Mouse (Mus musculus): ENCODE data around the gene Utp3. TPM values are rescaled to one million over a fixed set of nuclear protein-coding genes. Genes with fewer than 3 reads are reported as not detected.

The Utp3 gene
- total RNA-seq, 2 experiments from 2014 or later: 10.6 to 10.9 TPM

- no peak for ATAC-seq (replicated peaks; ENCODE audit: low FRiP score, poor library complexity, severe bottlenecking)
Measured at GRCm38 (mm10) chr5:88566034-88566841, 12.0 kb downstream of the Utp3 start.

- no peak for ATAC-seq (replicated peaks; ENCODE audit: low FRiP score, poor library complexity, severe bottlenecking)
Measured at GRCm38 (mm10) chr5:88569541-88569940, 15.3 kb downstream of the Utp3 start.

GRCm38 (mm10) chr5:88574829-88575228 lies 20.6 kb downstream of the Utp3 start:
- no peak for ATAC-seq (replicated peaks; ENCODE audit: low FRiP score, poor library complexity, severe bottlenecking)

GRCm38 (mm10) chr5:88575506-88576338 lies 21.5 kb downstream of the Utp3 start:
- no peak for ATAC-seq (replicated peaks; ENCODE audit: low FRiP score, poor library complexity, severe bottlenecking)

DNA sequence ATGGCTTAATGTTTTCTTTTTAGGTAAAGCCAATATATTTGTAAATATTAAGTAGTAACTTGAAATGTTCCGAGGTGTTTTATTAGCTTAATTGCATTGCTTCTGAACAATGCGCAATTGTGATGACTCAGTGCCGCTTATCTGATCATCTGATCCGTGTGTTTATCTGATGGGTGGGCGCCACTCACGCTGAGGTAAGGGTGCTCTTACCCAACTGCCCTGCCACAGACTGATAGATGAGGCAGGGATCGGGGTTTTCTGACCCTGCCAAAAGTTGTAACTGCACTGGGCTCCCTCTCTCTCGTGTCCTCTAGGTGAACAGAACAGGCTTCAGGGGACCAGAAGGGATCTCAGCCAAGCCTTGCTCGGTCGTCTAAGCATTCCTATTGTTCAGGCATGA lies 26.4 kb downstream of the Utp3 start:
- ATAC-seq (replicated peaks; ENCODE audit: low FRiP score, poor library complexity, severe bottlenecking): no peak

- ATAC-seq (replicated peaks; ENCODE audit: low FRiP score, poor library complexity, severe bottlenecking): no peak
Measured at GRCm38 (mm10) chr5:88581343-88581742, 27.1 kb downstream of the Utp3 start.

- ATAC-seq (replicated peaks; ENCODE audit: low FRiP score, poor library complexity, severe bottlenecking): no peak
Measured at GRCm38 (mm10) chr5:88583271-88584031, 29.2 kb downstream of the Utp3 start.

DNA sequence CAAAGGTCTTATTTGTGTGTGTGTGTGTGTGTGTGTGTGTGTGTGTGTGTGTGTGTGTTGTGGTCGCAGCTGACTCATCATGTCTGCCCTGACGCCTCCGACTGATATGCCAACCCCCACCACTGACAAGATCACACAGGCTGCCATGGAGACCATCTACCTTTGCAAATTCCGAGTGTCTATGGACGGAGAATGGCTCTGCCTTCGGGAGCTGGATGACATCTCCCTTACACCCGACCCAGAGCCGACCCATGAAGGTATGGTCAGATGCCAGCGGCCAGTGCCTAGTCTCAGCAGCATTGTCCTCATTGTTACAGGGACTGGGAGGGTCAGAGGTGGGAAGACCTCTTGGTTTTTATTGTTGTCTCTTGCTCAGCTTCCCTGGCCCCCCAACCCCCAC lies 29.8 kb downstream of the Utp3 start:
- ATAC-seq (replicated peaks; ENCODE audit: low FRiP score, poor library complexity, severe bottlenecking): no peak

- no peak for ATAC-seq (replicated peaks; ENCODE audit: low FRiP score, poor library complexity, severe bottlenecking)
Measured at GRCm38 (mm10) chr5:88586407-88587174, 32.3 kb downstream of the Utp3 start.

DNA sequence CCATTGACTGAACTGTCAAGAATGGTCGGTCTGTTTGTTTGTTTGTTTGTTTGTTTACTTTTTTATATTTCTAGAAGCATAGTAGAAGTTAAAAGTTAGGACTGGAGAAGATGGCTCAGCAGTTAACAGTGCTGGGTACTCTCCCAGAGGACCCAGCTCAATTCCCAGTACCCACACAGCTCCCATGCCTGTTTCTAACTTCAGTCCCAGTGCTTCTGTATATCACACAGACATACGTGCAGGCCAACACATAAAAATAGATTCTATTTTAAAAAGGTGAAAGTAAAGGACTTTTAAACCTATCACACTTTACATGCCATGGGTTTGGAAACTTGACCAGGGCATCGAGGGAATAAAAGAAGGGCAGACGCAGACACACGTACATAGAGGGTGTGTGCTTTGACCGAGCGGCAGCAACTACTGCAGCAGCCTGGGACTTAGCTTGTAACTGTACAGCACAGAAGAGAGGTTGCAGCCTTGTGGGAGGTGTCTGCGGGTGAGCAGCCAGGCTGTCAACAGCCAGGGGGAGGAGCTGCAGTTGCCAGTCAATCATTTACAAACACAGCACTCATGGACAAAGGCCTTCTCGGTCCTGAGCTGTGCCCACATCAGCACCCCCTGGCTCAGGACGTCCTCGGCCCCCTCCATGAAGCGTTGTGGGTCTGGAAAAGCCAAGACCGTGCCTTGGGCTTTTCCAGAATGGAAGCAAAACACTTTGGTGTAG lies 33.1 kb downstream of the Utp3 start:
- no peak for ATAC-seq (replicated peaks; ENCODE audit: low FRiP score, poor library complexity, severe bottlenecking)

DNA sequence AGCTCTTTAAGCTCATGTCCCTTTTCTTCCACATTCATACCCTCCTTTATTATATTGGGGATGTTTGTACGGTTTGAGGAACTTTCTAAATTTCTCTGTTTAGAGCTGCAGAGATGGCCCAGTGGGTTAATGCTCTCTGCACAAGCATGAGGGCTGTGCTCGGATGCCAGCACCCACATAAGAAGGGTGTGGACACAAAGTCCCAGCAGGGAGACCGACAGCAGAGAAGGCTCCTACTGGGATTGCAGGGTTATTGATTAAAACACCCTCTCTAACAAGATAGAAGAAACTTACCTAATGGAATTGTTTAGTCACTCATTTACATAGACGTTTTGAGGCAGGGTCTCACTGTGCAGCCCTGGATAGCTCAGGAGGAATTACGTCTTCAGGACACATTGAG lies 34.2 kb downstream of the Utp3 start:
- no peak for ATAC-seq (replicated peaks; ENCODE audit: low FRiP score, poor library complexity, severe bottlenecking)

- no peak for ATAC-seq (replicated peaks; ENCODE audit: low FRiP score, poor library complexity, severe bottlenecking)
Measured at GRCm38 (mm10) chr5:88593421-88594172, 39.3 kb downstream of the Utp3 start.

DNA sequence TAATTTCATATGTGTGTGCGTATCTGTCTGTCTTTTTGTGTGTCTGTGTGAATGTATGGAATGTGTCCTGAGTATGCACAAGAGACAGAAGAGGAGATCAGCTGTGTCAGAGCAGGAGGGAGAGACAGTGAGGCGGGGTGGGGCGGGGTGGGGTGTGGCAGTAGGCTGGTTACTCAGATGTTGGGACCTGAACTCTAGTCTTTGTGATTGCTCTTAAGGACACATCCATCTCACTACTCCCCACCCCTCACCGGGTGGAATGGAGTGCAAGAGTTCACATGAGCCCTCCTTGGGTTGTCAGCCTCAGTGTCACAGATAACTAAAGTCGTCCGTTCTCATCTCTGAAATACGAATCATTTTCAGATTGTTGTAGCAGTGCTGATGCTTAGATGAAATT lies 39.9 kb downstream of the Utp3 start:
- ATAC-seq (replicated peaks; ENCODE audit: low FRiP score, poor library complexity, severe bottlenecking): no peak

DNA sequence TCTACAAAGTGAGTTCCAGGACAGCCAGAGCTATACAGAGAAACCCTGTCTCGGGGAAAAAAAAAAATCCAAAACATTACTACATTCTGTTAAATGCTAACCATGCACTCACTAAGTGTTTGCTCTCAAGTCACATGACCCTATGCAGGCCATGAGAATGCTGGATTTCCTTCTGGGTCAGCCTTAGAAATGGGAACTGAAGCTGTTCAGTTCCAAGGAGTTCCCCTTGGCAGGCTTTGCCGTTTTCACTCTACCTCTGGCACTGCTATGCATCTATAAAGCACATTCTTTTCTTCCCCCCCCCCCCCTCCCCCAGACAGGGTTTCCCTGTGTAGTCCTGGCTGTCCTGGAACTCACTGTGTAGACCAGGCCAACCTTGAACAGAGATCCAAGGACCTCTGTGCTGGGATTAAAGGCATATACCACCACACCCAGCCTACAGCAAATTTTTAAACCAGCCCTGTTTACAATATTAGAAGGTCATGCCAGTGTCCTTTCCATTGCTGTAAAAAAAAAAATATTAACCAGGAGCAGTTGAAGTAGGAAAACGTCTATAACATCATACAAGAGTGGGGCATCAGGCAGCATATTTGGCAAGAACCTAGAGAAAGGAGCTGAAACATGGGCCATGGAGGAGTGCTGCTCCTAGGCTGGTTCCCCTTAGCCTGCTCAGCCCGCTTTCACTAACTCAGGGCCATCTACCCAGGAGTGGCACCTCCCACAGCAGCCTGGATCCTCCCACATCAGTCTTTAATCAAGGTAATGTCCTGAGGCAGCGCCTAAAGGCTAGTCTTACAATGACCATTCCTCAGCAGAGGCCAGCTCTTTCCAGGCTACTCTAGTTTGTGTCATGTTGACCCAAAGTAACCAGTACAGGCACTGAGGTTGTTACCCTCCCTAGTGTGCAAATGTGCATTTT lies 41.5 kb downstream of the Utp3 start:
- no peak for ATAC-seq (replicated peaks; ENCODE audit: low FRiP score, poor library complexity, severe bottlenecking)

- no peak for ATAC-seq (replicated peaks; ENCODE audit: low FRiP score, poor library complexity, severe bottlenecking)
Measured at GRCm38 (mm10) chr5:88598961-88599360, 44.7 kb downstream of the Utp3 start.

GRCm38 (mm10) chr5:88602030-88602429 lies 47.8 kb downstream of the Utp3 start:
- ATAC-seq (replicated peaks; ENCODE audit: low FRiP score, poor library complexity, severe bottlenecking): no peak

- ATAC-seq (replicated peaks; ENCODE audit: low FRiP score, poor library complexity, severe bottlenecking): no peak
Measured at GRCm38 (mm10) chr5:88602713-88603112, 48.5 kb downstream of the Utp3 start.
